Mouse (Mus musculus): ENCODE results near the gene Tcf20. TPM values are rescaled to one million over a fixed set of nuclear protein-coding genes. Genes with fewer than 3 reads are reported as not detected.

Tcf20 gene
- polyA plus RNA-seq, 1 experiment from 2014 or later, result 3.9 TPM

- Histone ChIP-seq H3K9ac (ENCODE audit: low read depth, low read length) (no peak overlapping the region), H3K36me3 (ENCODE audit: control insufficient read depth, insufficient read depth) (no peaks in the 10 kb centered on the region), H3K4me2 (replicated peaks; ENCODE audit: low read depth) (no peak overlapping the region), H3K4me3 (ENCODE audit: low read depth, low read length) (no peak overlapping the region), H3K27me3 (replicated peaks; ENCODE audit: control insufficient read depth, insufficient read depth, low read length) (0 out of 2 replicates have a peak, but pooled peaks cover 3% of the 10 kb centered on the region), H3K9me3 (ENCODE audit: control insufficient read depth) (no peaks in the 10 kb centered on the region), H3K27ac (ENCODE audit: low read depth, low read length) (no peak overlapping the region), H3K4me1 (replicated peaks; ENCODE audit: control insufficient read depth, insufficient read depth, low read length) (peaks cover 4% of the 10 kb centered on the region; the same call in 1 of the 2 replicates)
- no peak for ATAC-seq
- WGBS, result 73% methylated on average over 3 of the region's 3 CpGs
- TF ChIP-seq CTCF (IDR thresholded peaks at IDR 0.05; ENCODE audit: low read depth), result peak; percentile 45; the same call in 1 of the 2 replicates
These were observed 69.7 kb downstream of the Tcf20 start for GRCm38 (mm10) chr15:82917965-82918364.

- H3K9ac ChIP-seq (ENCODE audit: low read depth, low read length), result no peak overlapping the region
- TF ChIP-seq CTCF (IDR thresholded peaks at IDR 0.05; ENCODE audit: low read depth), result peak; percentile 23; the same call in 1 of the 2 replicates
- H3K36me3 ChIP-seq (ENCODE audit: control insufficient read depth, insufficient read depth), result no peaks in the 10 kb centered on the region
- no peaks in the 10 kb centered on the region for H3K9me3 ChIP-seq (ENCODE audit: control insufficient read depth)
- peaks cover 7% of the 10 kb centered on the region; the same call in 1 of the 2 replicates for H3K27me3 ChIP-seq (replicated peaks; ENCODE audit: control insufficient read depth, insufficient read depth, low read length)
- H3K4me1 ChIP-seq (replicated peaks; ENCODE audit: control insufficient read depth, insufficient read depth, low read length), result peaks cover 4% of the 10 kb centered on the region; the same call in 1 of the 2 replicates
- no peak overlapping the region for H3K4me2 ChIP-seq (replicated peaks; ENCODE audit: low read depth)
- WGBS, result 47% methylated on average over 28 of the region's 28 CpGs
- H3K4me3 ChIP-seq (ENCODE audit: low read depth, low read length), result no peak overlapping the region
- ATAC-seq, result no peak
- H3K27ac ChIP-seq (ENCODE audit: low read depth, low read length), result no peak overlapping the region
These were observed 70.3 kb downstream of the Tcf20 start for GRCm38 (mm10) chr15:82917207-82917844.

DNA sequence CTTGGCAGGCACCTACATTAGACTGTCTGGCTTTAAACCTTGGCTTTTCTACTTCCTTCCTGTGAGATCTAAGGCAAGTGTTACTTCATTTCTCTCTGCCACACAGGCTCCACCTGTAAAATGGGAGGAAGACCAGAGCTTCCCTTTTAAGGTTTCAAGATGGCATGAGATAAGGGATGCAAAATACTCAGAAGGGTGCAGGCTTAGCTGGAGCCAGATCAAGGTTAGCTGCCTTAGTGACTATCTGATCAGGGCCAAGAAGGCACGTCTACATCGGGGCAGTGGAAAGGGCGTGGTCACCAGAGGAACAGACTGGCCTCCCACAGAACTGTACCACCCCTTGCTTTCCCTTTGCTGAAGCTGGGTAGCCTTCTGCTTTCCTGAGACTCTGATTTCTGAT lies 73.2 kb downstream of the Tcf20 start:
- H3K9me3 ChIP-seq (ENCODE audit: control insufficient read depth), result no peaks in the 10 kb centered on the region
- no peaks in the 10 kb centered on the region for H3K36me3 ChIP-seq (ENCODE audit: control insufficient read depth, insufficient read depth)
- no peaks in the 10 kb centered on the region for H3K4me1 ChIP-seq (replicated peaks; ENCODE audit: control insufficient read depth, insufficient read depth, low read length)
- no peak overlapping the region for H3K27ac ChIP-seq (ENCODE audit: low read depth, low read length)
- no peak for ATAC-seq
- no peak overlapping the region for H3K4me3 ChIP-seq (ENCODE audit: low read depth, low read length)
- H3K27me3 ChIP-seq (replicated peaks; ENCODE audit: control insufficient read depth, insufficient read depth, low read length), result peaks cover 15% of the 10 kb centered on the region; the same call in 1 of the 2 replicates
- H3K9ac ChIP-seq (ENCODE audit: low read depth, low read length), result no peak overlapping the region
- 30% methylated on average over 3 of the region's 3 CpGs for WGBS
- H3K4me2 ChIP-seq (replicated peaks; ENCODE audit: low read depth), result no peak overlapping the region
- TF ChIP-seq CTCF (IDR thresholded peaks at IDR 0.05; ENCODE audit: low read depth), result no peak

GRCm38 (mm10) chr15:82911965-82912337 lies 75.7 kb downstream of the Tcf20 start:
- no peak overlapping the region for H3K9ac ChIP-seq (ENCODE audit: low read depth, low read length)
- 13% methylated on average over 13 of the region's 13 CpGs for WGBS
- no peak for ATAC-seq

DNA sequence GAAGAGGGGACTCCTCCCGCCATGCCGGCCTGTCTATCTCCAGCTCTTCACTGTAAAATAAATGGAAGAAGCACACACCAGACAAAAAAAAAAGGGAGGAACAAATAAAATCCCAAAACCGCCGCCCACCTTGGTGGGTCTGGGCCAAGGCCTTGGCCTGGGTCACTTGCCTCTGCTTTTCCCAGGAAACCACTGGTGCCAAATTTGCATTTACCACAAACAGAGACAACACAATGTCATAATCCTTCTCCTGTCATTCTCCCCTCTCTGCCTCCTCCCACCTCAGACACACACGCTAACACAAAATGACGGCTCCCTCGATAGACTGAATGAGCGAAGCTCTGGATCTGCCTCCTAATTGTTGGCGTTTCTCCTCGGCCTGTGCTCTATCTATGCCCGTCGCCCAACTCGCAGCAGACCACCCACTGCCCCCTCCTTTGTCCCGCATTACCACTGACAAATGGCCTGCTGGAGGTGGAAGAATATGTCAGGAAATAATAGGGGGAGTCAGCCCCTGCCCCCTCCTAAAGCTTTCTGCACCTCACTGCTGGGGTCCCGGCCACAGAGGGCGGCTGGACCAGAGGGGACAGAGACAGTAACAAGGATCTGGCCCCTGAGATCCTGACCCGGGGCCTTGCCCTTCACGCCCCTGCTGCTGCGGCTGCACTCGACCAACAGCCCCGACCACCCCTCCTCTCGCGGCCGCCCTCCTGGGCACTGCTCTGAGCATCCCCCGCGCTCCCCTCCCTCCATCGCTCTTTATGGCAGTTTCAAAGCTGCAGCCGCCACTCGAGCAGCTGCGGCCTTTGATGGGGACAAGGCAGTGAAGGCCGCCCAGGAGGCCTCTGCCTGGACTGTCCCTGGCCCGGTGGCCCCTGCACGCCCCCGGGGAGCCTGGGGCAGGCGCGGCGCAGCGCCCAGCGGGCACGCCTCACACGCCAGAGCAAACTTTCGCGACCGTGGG lies 76.4 kb downstream of the Tcf20 start:
- Histone ChIP-seq H3K9ac (ENCODE audit: low read depth, low read length) (no peak overlapping the region), H3K4me3 (ENCODE audit: low read depth, low read length) (0 out of 2 replicates have a peak overlapping the region, but pooled peaks have one; percentile 16), H3K36me3 (ENCODE audit: control insufficient read depth, insufficient read depth) (no peaks in the 10 kb centered on the region), H3K4me2 (replicated peaks; ENCODE audit: low read depth) (peak overlapping the region; percentile 51), H3K9me3 (ENCODE audit: control insufficient read depth) (no peaks in the 10 kb centered on the region), H3K27me3 (replicated peaks; ENCODE audit: control insufficient read depth, insufficient read depth, low read length) (peaks cover 16% of the 10 kb centered on the region; the same call in 1 of the 2 replicates), H3K27ac (ENCODE audit: low read depth, low read length) (no peak overlapping the region), H3K4me1 (replicated peaks; ENCODE audit: control insufficient read depth, insufficient read depth, low read length) (no peaks in the 10 kb centered on the region)
- no peak for TF ChIP-seq CTCF (IDR thresholded peaks at IDR 0.05; ENCODE audit: low read depth)
- ATAC-seq, result no peak
- 31% methylated on average over 43 of the region's 44 CpGs for WGBS

More at GRCm38 (mm10) chr15:82911965-82912337, 75.7 kb downstream of the Tcf20 start:
- no peak for TF ChIP-seq CTCF (IDR thresholded peaks at IDR 0.05; ENCODE audit: low read depth)
- Histone ChIP-seq H3K4me2 (replicated peaks; ENCODE audit: low read depth) (peak overlapping the region; percentile 51), H3K27me3 (replicated peaks; ENCODE audit: control insufficient read depth, insufficient read depth, low read length) (peaks cover 16% of the 10 kb centered on the region; the same call in 1 of the 2 replicates), H3K9me3 (ENCODE audit: control insufficient read depth) (no peaks in the 10 kb centered on the region), H3K36me3 (ENCODE audit: control insufficient read depth, insufficient read depth) (no peaks in the 10 kb centered on the region), H3K4me1 (replicated peaks; ENCODE audit: control insufficient read depth, insufficient read depth, low read length) (no peaks in the 10 kb centered on the region), H3K27ac (ENCODE audit: low read depth, low read length) (no peak overlapping the region), H3K4me3 (ENCODE audit: low read depth, low read length) (0 out of 2 replicates have a peak overlapping the region, but pooled peaks have one; percentile 16)

GRCm38 (mm10) chr15:82910596-82910995 lies 77.1 kb downstream of the Tcf20 start:
- ATAC-seq, result no peak
- H3K9ac ChIP-seq (ENCODE audit: low read depth, low read length), result no peak overlapping the region
- no peak overlapping the region for H3K27ac ChIP-seq (ENCODE audit: low read depth, low read length)
- H3K9me3 ChIP-seq (ENCODE audit: control insufficient read depth), result no peaks in the 10 kb centered on the region
- no peak overlapping the region for H3K4me2 ChIP-seq (replicated peaks; ENCODE audit: low read depth)
- H3K4me1 ChIP-seq (replicated peaks; ENCODE audit: control insufficient read depth, insufficient read depth, low read length), result no peaks in the 10 kb centered on the region
- no peak for TF ChIP-seq CTCF (IDR thresholded peaks at IDR 0.05; ENCODE audit: low read depth)
- peaks cover 13% of the 10 kb centered on the region; the same call in 1 of the 2 replicates for H3K27me3 ChIP-seq (replicated peaks; ENCODE audit: control insufficient read depth, insufficient read depth, low read length)
- WGBS, result 89% methylated on average over 2 of the region's 2 CpGs
- H3K36me3 ChIP-seq (ENCODE audit: control insufficient read depth, insufficient read depth), result no peaks in the 10 kb centered on the region
- no peak overlapping the region for H3K4me3 ChIP-seq (ENCODE audit: low read depth, low read length)
